Mouse (Mus musculus) ES-E14 (cell line): Measurements from ENCODE around the gene Oasl2. TPM values are rescaled to one million over a fixed set of nuclear protein-coding genes. Genes with fewer than 3 reads are reported as not detected.
"Not testable (repeated sequence)": the region's sequence is repeated elsewhere in the genome, so short reads cannot be mapped to it uniquely, and the experiment has no call there.

Source experiments
- DNase-seq: peaks from one replicate; pipeline ENCODE4 v3.0.0-alpha.2; 2013; ENCODE audit warnings: low read depth, low spot score
- H3K27ac ChIP-seq: 2 replicates; pipeline ENCODE4 v1.5.1; 2012; ENCODE audit warnings: low read depth, mild to moderate bottlenecking, low read length, moderate library complexity, mixed read lengths; ENCODE audit not compliant: poor library complexity, insufficient read depth, severe bottlenecking
- H3K36me3 ChIP-seq: 2 replicates; pipeline ENCODE4 v1.6.1; 2012; ENCODE audit warnings: mild to moderate bottlenecking, low read length, moderate library complexity, mixed read lengths; ENCODE audit not compliant: control insufficient read depth, poor library complexity, insufficient read depth, severe bottlenecking
- H3K4me1 ChIP-seq, 2 experiments: fragments of 150-350 bp in 1 of 2; sonication (generic) in 1 of 2; 2 replicates each; pipeline ENCODE4 v1.6.1; 2012; ENCODE audit warnings: low read length in 2 of 2, mild to moderate bottlenecking in 1 of 2, mixed read lengths in 1 of 2; ENCODE audit not compliant: control insufficient read depth in 2 of 2, insufficient read depth in 2 of 2, poor library complexity in 1 of 2
- H3K4me3 ChIP-seq, 2 experiments: fragments of 150-350 bp in 1 of 2; sonication (generic) in 1 of 2; 2 replicates each; pipeline ENCODE4 v1.5.1; 2012; ENCODE audit warnings: low read length in 2 of 2, low read depth in 1 of 2, mild to moderate bottlenecking in 1 of 2, mixed read lengths in 1 of 2; ENCODE audit not compliant: insufficient read depth in 1 of 2, poor library complexity in 1 of 2, severe bottlenecking in 1 of 2
- H3K9ac ChIP-seq: 2 replicates; pipeline ENCODE4 v1.6.1; 2012; ENCODE audit warnings: low read depth, mild to moderate bottlenecking, low read length, mixed read lengths; ENCODE audit not compliant: poor library complexity, insufficient read depth, severe bottlenecking
- H3K9me3 ChIP-seq: fragments of 150-350 bp; sonication (generic); 2 replicates; pipeline ENCODE4 v1.6.1; 2012; ENCODE audit warnings: low read depth, mild to moderate bottlenecking, low read length; ENCODE audit not compliant: control insufficient read depth, insufficient read depth
- CHD2 ChIP-seq: IDR thresholded peaks from 2 replicates; pipeline ENCODE4 v1.6.1; 2014; ENCODE audit warnings: mild to moderate bottlenecking, low read depth, low read length, inconsistent platforms
- HCFC1 ChIP-seq: IDR thresholded peaks from 2 replicates; pipeline ENCODE4 v1.6.1; 2012; ENCODE audit warnings: low read length, inconsistent platforms, borderline replicate concordance; ENCODE audit not compliant: insufficient read depth
- MAFK ChIP-seq: IDR thresholded peaks from 2 replicates; pipeline ENCODE4 v1.6.1; 2014; ENCODE audit warnings: mild to moderate bottlenecking, low read depth, low read length, inconsistent platforms; ENCODE audit not compliant: insufficient read depth
- ZC3H11A ChIP-seq: IDR thresholded peaks from 2 replicates; pipeline ENCODE4 v1.6.1; 2012; ENCODE audit warnings: low read depth, mild to moderate bottlenecking, inconsistent platforms, low read length, borderline replicate concordance
- ZNF384 ChIP-seq: IDR thresholded peaks from 2 replicates; pipeline ENCODE4 v1.6.1; 2012; ENCODE audit warnings: low read depth, low read length, inconsistent platforms
- in situ Hi-C, 2 experiments: fragments of 600-800 bp; cut with MboI; formaldehyde crosslinking; loops; one replicate each; pipeline ENCODE4 v1.15.1; 2025; ENCODE audit warnings: low sequenced_read_pairs in 2 of 2, inconsistent platforms in 1 of 2; ENCODE audit not compliant: unreplicated experiment in 2 of 2
- total RNA-seq: library from RNA; depleted of rRNA; stranded (reverse); fragments of 300-350 nt; gene quantifications from 2 replicates; pipeline ENCODE4 v1.2.3, GENCODE M21; 2012

Oasl2 gene
- total RNA-seq, 1 experiment, result 0.85 TPM

GRCm38 (mm10) chr5:114876331-114876730 is 20.4 kb upstream of the Oasl2 start:
- Histone ChIP-seq H3K9me3 (no peaks in the 10 kb centered on the region), H3K36me3 (no peaks in the 10 kb centered on the region), H3K27ac (no peak overlapping the region), H3K4me3 (no peak overlapping the region), H3K4me1 (peaks cover 0 to 3% of the 10 kb centered on the region in 2 experiments; a peak in 1 of 4 replicates), H3K9ac (no peak overlapping the region)
- in situ Hi-C loops, result no loop called here
- no peak for TF ChIP-seq CHD2
- TF ChIP-seq MAFK, result no peak
- no peak for TF ChIP-seq HCFC1
- no peak for TF ChIP-seq ZNF384
- TF ChIP-seq ZC3H11A, result no peak
- no peak for DNase-seq

GRCm38 (mm10) chr5:114877487-114877886 is 19.2 kb upstream of the Oasl2 start:
- in situ Hi-C loops, result no loop called here
- no peak for DNase-seq
- H3K27ac ChIP-seq, result no peak overlapping the region
- H3K36me3 ChIP-seq, result no peaks in the 10 kb centered on the region
- TF ChIP-seq ZC3H11A (no peak), HCFC1 (no peak), MAFK (no peak), ZNF384 (no peak), CHD2 (no peak)
- H3K9ac ChIP-seq, result no peak overlapping the region
- no peak overlapping the region for H3K4me3 ChIP-seq
- H3K9me3 ChIP-seq, result no peaks in the 10 kb centered on the region
- H3K4me1 ChIP-seq, result peaks cover 0 to 3% of the 10 kb centered on the region in 2 experiments; a peak in 1 of 4 replicates

- Histone ChIP-seq H3K9ac (no peak overlapping the region), H3K9me3 (no peaks in the 10 kb centered on the region), H3K4me1 (peaks cover 0 to 3% of the 10 kb centered on the region in 2 experiments; a peak in 1 of 4 replicates), H3K27ac (no peak overlapping the region), H3K4me3 (no peak overlapping the region), H3K36me3 (no peaks in the 10 kb centered on the region)
- TF ChIP-seq ZNF384, result no peak
- TF ChIP-seq HCFC1, result no peak
- TF ChIP-seq ZC3H11A, result no peak
- TF ChIP-seq MAFK, result no peak
- TF ChIP-seq CHD2, result no peak
- in situ Hi-C loops, result no loop called here
- DNase-seq, result no peak
Observed at GRCm38 (mm10) chr5:114879399-114879798, 17.3 kb upstream of the Oasl2 start.

- H3K4me3 ChIP-seq, H3K4me1 ChIP-seq, H3K9me3 ChIP-seq, H3K9ac ChIP-seq, in situ Hi-C loops, DNase-seq, H3K27ac ChIP-seq, H3K36me3 ChIP-seq: not testable (repeated sequence)
Observed at GRCm38 (mm10) chr5:114882319-114882718, 14.4 kb upstream of the Oasl2 start.

- Histone ChIP-seq H3K27ac (no peak overlapping the region), H3K36me3 (no peaks in the 10 kb centered on the region), H3K4me3 (no peak overlapping the region), H3K4me1 (no peaks in the 10 kb centered on the region; a peak in 1 of 4 replicates), H3K9ac (no peak overlapping the region), H3K9me3 (no peaks in the 10 kb centered on the region)
- no peak for TF ChIP-seq CHD2
- no peak for TF ChIP-seq ZNF384
- no peak for TF ChIP-seq MAFK
- no peak for TF ChIP-seq HCFC1
- no peak for TF ChIP-seq ZC3H11A
- in situ Hi-C loops, result no loop called here
- no peak for DNase-seq
Observed at GRCm38 (mm10) chr5:114883022-114883421, 13.7 kb upstream of the Oasl2 start.
